10 mouse cellular contexts compared by ENCODE assay signal in the genomic region with DNA sequence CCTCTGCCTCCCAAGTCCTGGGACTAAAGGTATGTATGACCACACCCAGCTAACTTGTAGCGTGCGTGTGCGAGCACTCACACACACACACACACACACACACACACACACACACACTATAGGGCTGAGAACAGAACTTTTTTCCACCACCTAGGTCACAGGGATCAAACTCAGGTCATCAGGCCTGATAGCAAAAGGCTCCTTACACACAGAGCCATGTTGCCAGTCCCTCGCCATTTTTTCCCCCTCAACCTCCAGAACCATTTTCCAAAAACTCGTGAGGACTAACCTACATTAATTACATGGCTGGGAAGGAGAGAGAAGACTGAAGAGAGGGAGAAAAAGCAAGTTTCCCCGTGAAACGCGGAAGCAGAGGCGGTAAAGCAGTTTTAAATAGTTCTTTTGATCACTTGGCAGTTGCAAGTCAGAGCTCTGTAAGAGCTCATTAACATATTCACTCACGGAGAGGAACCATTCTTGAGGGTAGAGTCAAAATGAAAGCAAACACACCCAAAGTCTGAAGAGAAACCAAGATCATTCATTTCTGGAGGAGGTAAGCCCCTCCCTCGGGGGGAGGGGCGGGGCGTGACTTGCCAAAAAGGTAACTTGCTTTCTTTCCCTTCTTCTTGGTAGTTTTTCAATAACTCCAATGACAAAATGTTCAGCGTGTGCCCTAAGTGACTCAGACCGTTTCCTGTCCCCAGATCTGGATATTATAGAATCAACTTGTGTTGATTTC.
DNase-seq lines count a peak whose midpoint lies in the region; ATAC-seq and TF ChIP-seq lines count a peak whose summit lies in the region.
"Had no signal": no experiment of that assay in that cellular context is flagged by ENCODE, and none has a peak within 500 bp of the region (broad histone marks: within the 10 kb centered on the region; RNA-seq: fewer than 3 reads in every experiment).

No protein-coding gene starts in this region.

- WGBS in kidney, adult 2 months = 52% methylated on average over 14 of the region's 15 CpGs
- WGBS in liver, embryonic 13.5 days (ENCODE audit: insufficient replicate concordance) = 39% methylated on average over 15 of the region's 15 CpGs
- WGBS in limb, embryonic 10.5 days = 52% methylated on average over 15 of the region's 15 CpGs

- ATAC-seq in liver, embryonic 13.5 days (ENCODE audit: low read depth) = no peak

- no peak for TF ChIP-seq POLR2A in kidney, adult 2 months (IDR thresholded peaks at IDR 0.05; ENCODE audit: low read depth, low read length)

- H3K27me3 ChIP-seq in kidney, adult 2 months (replicated peaks; ENCODE audit: control insufficient read depth, insufficient read depth, low read length) = no peaks in the 10 kb centered on the region
- H3K27me3 ChIP-seq in liver, embryonic 13.5 days = no peaks in the 10 kb centered on the region
- no peaks in the 10 kb centered on the region for H3K27me3 ChIP-seq in splenic B cell, adult 2 months (ENCODE audit: control insufficient read depth, insufficient read depth, low read length, poor library complexity, severe bottlenecking)
- peaks cover 41% of the 10 kb centered on the region for H3K27me3 ChIP-seq in limb, embryonic 10.5 days (ENCODE audit: low read depth, poor library complexity, severe bottlenecking)

- H3K4me1 ChIP-seq in kidney, adult 2 months (ENCODE audit: control insufficient read depth, insufficient read depth, low read length) = no peaks in the 10 kb centered on the region
- no peaks in the 10 kb centered on the region for H3K4me1 ChIP-seq in liver, embryonic 13.5 days (replicated peaks)
- no peaks in the 10 kb centered on the region for H3K4me1 ChIP-seq in limb, embryonic 10.5 days
- H3K4me1 ChIP-seq: forebrain, embryonic 12.5 days had no signal

- no peaks in the 10 kb centered on the region for H3K9me3 ChIP-seq in liver, embryonic 13.5 days (replicated peaks)
- no peaks in the 10 kb centered on the region for H3K9me3 ChIP-seq in limb, embryonic 10.5 days (replicated peaks)
- H3K9me3 ChIP-seq: forebrain, embryonic 12.5 days had no signal

- H3K27ac ChIP-seq in kidney, adult 2 months (ENCODE audit: insufficient read depth, low read depth, low read length) = no peak overlapping the region
- H3K27ac ChIP-seq in liver, embryonic 13.5 days = peak overlapping the region; percentile 3; the same call in 1 of the 2 replicates
- H3K27ac ChIP-seq in limb, embryonic 10.5 days = no peak overlapping the region
- H3K27ac ChIP-seq: forebrain, embryonic 12.5 days had no signal

- TF ChIP-seq CTCF in kidney, adult 2 months (conservative IDR thresholded peaks at IDR 0.05; ENCODE audit: insufficient read depth, insufficient read length, low read depth, low read length) = no peak

- no peak overlapping the region for H3K9ac ChIP-seq in liver, embryonic 13.5 days
- H3K9ac ChIP-seq: forebrain, embryonic 12.5 days had no signal

- H3K4me3 ChIP-seq in kidney, adult 2 months (ENCODE audit: insufficient read depth, low read depth, low read length) = no peak overlapping the region
- 0 out of 2 replicates have a peak overlapping the region, but pooled peaks have one; percentile 1 for H3K4me3 ChIP-seq in liver, embryonic 13.5 days (replicated peaks)
- H3K4me3 ChIP-seq in limb, embryonic 10.5 days = no peak overlapping the region
- H3K4me3 ChIP-seq: forebrain, embryonic 12.5 days had no signal

- H3K4me2 ChIP-seq in liver, embryonic 13.5 days = peak overlapping the region; percentile 48
- H3K4me2 ChIP-seq: forebrain, embryonic 12.5 days had no signal

- DNase-seq in kidney, adult 2 months = peak; percentile 4
- no peak for DNase-seq in kidney, adult 8-10 months
- peak; percentile 62 for DNase-seq in T-cell, adult 2 months (ENCODE audit: low spot score)
- DNase-seq in liver, embryonic 13.5 days = no peak
- DNase-seq in splenic B cell, adult 2 months (ENCODE audit: low read depth, low spot score) = peak; percentile 78
- no peak for DNase-seq in urinary bladder, postnatal 10 days (ENCODE audit: low spot score)
- no peak for DNase-seq in limb, embryonic 10.5 days (ENCODE audit: low spot score)
- no peak for DNase-seq in frontal cortex, postnatal 36 days (ENCODE audit: low spot score in 2 of 2)
- DNase-seq: kidney, adult 9 months had no signal

- H3K36me3 ChIP-seq in kidney, adult 2 months (ENCODE audit: control insufficient read depth, insufficient read depth, low read length) = no peaks in the 10 kb centered on the region
- H3K36me3 ChIP-seq in liver, embryonic 13.5 days = no peaks in the 10 kb centered on the region
- no peaks in the 10 kb centered on the region for H3K36me3 ChIP-seq in splenic B cell, adult 2 months (ENCODE audit: control insufficient read depth, insufficient read depth, low read length, poor library complexity, severe bottlenecking)
- H3K36me3 ChIP-seq in limb, embryonic 10.5 days = no peaks in the 10 kb centered on the region
- H3K36me3 ChIP-seq: forebrain, embryonic 12.5 days had no signal

Comparison
In these comparisons a context has a peak if more than half of its experiments do, and no peak if none do; other contexts are left out.
1. DNase-seq: peak in kidney, adult 2 months (single experiment), T-cell, adult 2 months (single experiment) and splenic B cell, adult 2 months (single experiment); none in kidney, adult 8-10 months (0 of 2), liver, embryonic 13.5 days (single experiment), urinary bladder, postnatal 10 days (single experiment), limb, embryonic 10.5 days (single experiment) and frontal cortex, postnatal 36 days (0 of 2).